Mouse (Mus musculus) forebrain, postnatal 0 days (tissue): Measurements from ENCODE around the gene Tnfsf8. TPM values are rescaled to one million over a fixed set of nuclear protein-coding genes. Genes with fewer than 3 reads are reported as not detected.

Source experiments
- ATAC-seq: fragments of 200-750 bp; cut with Nextera tagmentation; 2 replicates; pipeline ENCODE4 v1.8.0; 2017; ENCODE audit warnings: mild to moderate bottlenecking, moderate library complexity
- DNase-seq: peaks from one replicate; pipeline ENCODE4 v3.0.0-alpha.2; 2015
- H3K27ac ChIP-seq: fragments of 300-500 bp; sonication (generic); 2 replicates; pipeline ENCODE4 v1.5.1; 2014; ENCODE audit warnings: low read depth, mild to moderate bottlenecking, antibody characterized with exemption, low read length, moderate library complexity, mixed read lengths
- H3K27me3 ChIP-seq: fragments of 300-500 bp; sonication (generic); 2 replicates; pipeline ENCODE4 v1.6.1; 2014; ENCODE audit warnings: mild to moderate bottlenecking, low read length, mixed read lengths; ENCODE audit not compliant: insufficient read depth
- H3K36me3 ChIP-seq: fragments of 300-500 bp; sonication (generic); 2 replicates; pipeline ENCODE4 v1.6.1; 2014; ENCODE audit warnings: mild to moderate bottlenecking, moderate library complexity; ENCODE audit not compliant: insufficient read depth
- H3K4me1 ChIP-seq: fragments of 300-500 bp; sonication (generic); 2 replicates; pipeline ENCODE4 v1.6.1; 2014; ENCODE audit warnings: antibody characterized with exemption; ENCODE audit not compliant: insufficient read depth
- H3K4me2 ChIP-seq: fragments of 300-500 bp; sonication (generic); 2 replicates; pipeline ENCODE4 v1.6.1; 2014; ENCODE audit warnings: low read depth, mild to moderate bottlenecking, moderate library complexity
- H3K4me3 ChIP-seq: fragments of 300-500 bp; sonication (generic); 2 replicates; pipeline ENCODE4 v1.5.1; 2014; ENCODE audit warnings: low read depth, low read length, mixed read lengths
- H3K9ac ChIP-seq: fragments of 300-500 bp; sonication (generic); 2 replicates; pipeline ENCODE4 v1.6.1; 2014; ENCODE audit warnings: mild to moderate bottlenecking
- H3K9me3 ChIP-seq: fragments of 300-500 bp; sonication (generic); 2 replicates; pipeline ENCODE4 v1.6.1; 2016; ENCODE audit warnings: low read length
- CTCF ChIP-seq: sonication (generic); IDR thresholded peaks from 2 replicates; pipeline ENCODE4 v1.5.1; 2016; ENCODE audit warnings: antibody characterized with exemption, control low read depth, low read depth
- WGBS: fragments of 180-500 bp; shearing (Covaris S2); extraction: QIAGEN DNeasy Blood & Tissue Kit; methylation state at CpG from one replicate; pipeline ENCODE4 v1.1.7; 2014; 5-methylcytosine and 5-hydroxymethylcytosine counted together
- polyA plus RNA-seq: library from polyadenylated mRNA; unstranded; fragments of >200 nt; fragmentation: Nextera tagmentation; extraction: Ambion mirVana; gene quantifications from 2 replicates; pipeline ENCODE4 v1.2.1, GENCODE M21; 2015
- total RNA-seq: library from RNA; depleted of rRNA; stranded (reverse); fragments of >200 nt; gene quantifications from 2 replicates; pipeline ENCODE4 v1.2.3, GENCODE M21; 2014

Gene Tnfsf8
- total and polyA plus RNA-seq, 2 experiments from 2014 or later, result 0.04 TPM; not detected in 1

GRCm38 (mm10) chr4:63876720-63877119 lies 15.6 kb upstream of the Tnfsf8 start:
- no peak overlapping the region for H3K27ac ChIP-seq
- 84% methylated on average over 2 of the region's 2 CpGs for WGBS
- no peak for DNase-seq
- H3K9ac ChIP-seq, result no peak overlapping the region
- no peak for ATAC-seq
- H3K4me1 ChIP-seq, result no peaks in the 10 kb centered on the region
- no peak overlapping the region for H3K4me2 ChIP-seq
- no peak overlapping the region for H3K4me3 ChIP-seq
- no peaks in the 10 kb centered on the region for H3K27me3 ChIP-seq
- TF ChIP-seq CTCF, result no peak
- no peaks in the 10 kb centered on the region for H3K36me3 ChIP-seq
- no peaks in the 10 kb centered on the region for H3K9me3 ChIP-seq

DNA sequence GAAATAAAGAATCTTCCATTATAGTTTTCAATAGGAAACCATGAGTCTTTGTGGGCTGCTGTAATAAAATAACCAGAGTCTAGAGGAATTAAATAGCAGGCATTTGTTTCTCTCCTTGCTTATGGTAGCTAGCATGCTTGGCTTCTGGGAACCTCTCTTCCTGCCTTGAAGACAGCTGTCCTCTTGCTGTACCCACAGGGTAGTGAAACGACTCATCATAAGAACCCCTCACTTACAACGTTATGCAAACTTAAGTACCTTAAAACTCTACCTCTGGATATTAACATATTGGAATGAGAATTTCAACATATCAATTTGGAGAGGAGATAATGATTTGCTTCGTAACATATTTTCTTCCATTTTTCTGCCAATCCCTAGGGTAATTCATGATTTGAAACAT lies 14.3 kb upstream of the Tnfsf8 start:
- no peak for ATAC-seq
- no peak overlapping the region for H3K27ac ChIP-seq
- DNase-seq, result no peak
- WGBS, result 91% methylated on average over 3 of the region's 3 CpGs
- H3K9me3 ChIP-seq, result no peaks in the 10 kb centered on the region
- H3K4me2 ChIP-seq, result no peak overlapping the region
- H3K4me1 ChIP-seq, result no peaks in the 10 kb centered on the region
- no peak overlapping the region for H3K9ac ChIP-seq
- H3K4me3 ChIP-seq, result no peak overlapping the region
- no peaks in the 10 kb centered on the region for H3K36me3 ChIP-seq
- no peaks in the 10 kb centered on the region for H3K27me3 ChIP-seq
- TF ChIP-seq CTCF, result no peak

- DNase-seq (no peak), ATAC-seq (no peak)
- H3K9ac ChIP-seq, result no peak overlapping the region
- H3K27ac ChIP-seq, result no peak overlapping the region
- no peak overlapping the region for H3K4me2 ChIP-seq
- no peak for TF ChIP-seq CTCF
- H3K9me3 ChIP-seq, result no peaks in the 10 kb centered on the region
- no peaks in the 10 kb centered on the region for H3K4me1 ChIP-seq
- H3K27me3 ChIP-seq, result no peaks in the 10 kb centered on the region
- H3K36me3 ChIP-seq, result no peaks in the 10 kb centered on the region
- H3K4me3 ChIP-seq, result no peak overlapping the region
- 97% methylated on average over 1 of the region's 1 CpGs for WGBS
These were observed 9.5 kb upstream of the Tnfsf8 start for GRCm38 (mm10) chr4:63870678-63871077.

- no peak for TF ChIP-seq CTCF
- Histone ChIP-seq H3K4me3 (no peak overlapping the region), H3K9ac (no peak overlapping the region), H3K27ac (no peak overlapping the region), H3K4me1 (no peaks in the 10 kb centered on the region), H3K4me2 (no peak overlapping the region), H3K27me3 (no peaks in the 10 kb centered on the region), H3K9me3 (no peaks in the 10 kb centered on the region), H3K36me3 (no peaks in the 10 kb centered on the region)
- WGBS, result 78% methylated on average over 2 of the region's 2 CpGs
- ATAC-seq, result no peak
- no peak for DNase-seq
These were observed 7.6 kb upstream of the Tnfsf8 start for GRCm38 (mm10) chr4:63868770-63869169.

DNA sequence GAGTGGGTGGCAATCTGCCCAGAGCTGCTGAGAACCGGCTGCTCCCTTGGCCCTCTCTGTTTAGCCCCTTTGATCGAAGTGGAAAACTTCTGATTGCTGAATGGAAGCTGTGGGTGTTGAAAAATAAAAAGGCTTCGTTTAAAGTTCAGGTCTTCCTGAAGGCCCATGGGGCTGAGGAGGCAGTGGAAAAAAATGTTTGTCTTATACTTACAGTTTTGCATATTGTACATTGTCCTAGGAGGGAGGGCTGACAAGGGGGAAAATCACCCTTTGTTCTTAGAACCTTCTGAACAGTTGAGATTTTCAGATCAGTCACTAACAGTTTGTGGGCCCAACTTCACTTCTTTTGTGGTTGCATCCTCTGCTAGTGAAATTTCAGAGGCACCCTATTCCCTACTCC lies 1.8 kb upstream of the Tnfsf8 start:
- no peaks in the 10 kb centered on the region for H3K27me3 ChIP-seq
- H3K4me2 ChIP-seq, result no peak overlapping the region
- no peak for ATAC-seq
- no peaks in the 10 kb centered on the region for H3K9me3 ChIP-seq
- no peak overlapping the region for H3K9ac ChIP-seq
- H3K27ac ChIP-seq, result no peak overlapping the region
- no peak for DNase-seq
- no peaks in the 10 kb centered on the region for H3K4me1 ChIP-seq
- 42% methylated on average over 3 of the region's 3 CpGs for WGBS
- no peak for TF ChIP-seq CTCF
- no peaks in the 10 kb centered on the region for H3K36me3 ChIP-seq
- no peak overlapping the region for H3K4me3 ChIP-seq

DNA sequence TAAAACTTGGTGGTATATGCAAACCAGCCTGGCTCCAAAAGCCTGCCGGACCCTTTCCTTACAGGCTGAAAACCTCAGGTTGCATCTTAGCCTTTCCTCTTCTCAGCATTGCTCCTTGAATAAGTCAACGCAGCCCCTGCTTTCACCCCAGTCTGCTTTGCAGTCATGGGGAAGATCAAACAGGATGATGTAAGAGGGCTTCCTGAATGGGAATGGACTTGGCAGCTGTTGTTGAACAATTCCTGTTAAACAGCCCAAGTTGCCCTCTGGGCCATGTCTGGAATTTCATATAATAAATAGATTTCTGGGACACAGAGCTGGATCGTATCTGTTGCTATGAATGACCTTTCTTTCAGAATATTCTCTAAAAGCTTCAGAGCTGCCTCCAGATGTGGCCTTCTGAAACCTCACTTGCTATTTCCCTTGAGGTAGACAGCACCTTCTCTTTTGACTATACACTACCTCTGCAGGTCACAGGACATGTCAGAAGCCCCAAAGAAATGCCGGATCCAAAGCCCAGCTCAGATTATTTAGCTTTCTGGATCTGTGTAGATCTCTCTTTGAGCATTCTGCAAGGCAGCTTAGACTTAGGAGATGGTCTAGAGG lies 1.0 kb upstream of the Tnfsf8 start:
- WGBS, result 62% methylated on average over 4 of the region's 4 CpGs
- H3K27ac ChIP-seq, result no peak overlapping the region
- DNase-seq (no peak), ATAC-seq (no peak)
- no peak overlapping the region for H3K4me3 ChIP-seq
- no peak overlapping the region for H3K4me2 ChIP-seq
- H3K9ac ChIP-seq, result no peak overlapping the region
- H3K36me3 ChIP-seq, result no peaks in the 10 kb centered on the region
- no peak for TF ChIP-seq CTCF
- H3K4me1 ChIP-seq, result no peaks in the 10 kb centered on the region
- no peaks in the 10 kb centered on the region for H3K9me3 ChIP-seq
- no peaks in the 10 kb centered on the region for H3K27me3 ChIP-seq

DNA sequence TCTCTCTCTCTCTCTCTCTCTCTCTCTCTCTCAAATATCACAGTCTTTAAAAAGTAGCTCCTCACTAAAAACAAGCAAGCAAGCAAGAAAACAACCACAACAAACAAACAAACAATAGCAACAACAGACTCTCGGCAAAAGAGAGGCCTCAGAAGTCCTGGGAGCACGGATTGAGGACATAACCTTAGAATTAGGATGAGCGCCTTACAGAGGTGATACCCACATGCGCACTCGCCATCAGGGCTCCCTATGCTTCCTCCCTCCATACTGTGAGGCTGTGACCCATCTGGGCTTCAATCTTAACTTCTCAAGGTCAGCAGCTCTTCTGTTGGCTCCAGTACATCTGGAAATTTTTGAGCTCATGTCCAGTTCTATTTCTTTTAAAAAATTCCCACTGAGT lies 911 bp downstream of the Tnfsf8 start:
- Histone ChIP-seq H3K4me1 (no peaks in the 10 kb centered on the region), H3K27ac (no peak overlapping the region), H3K27me3 (no peaks in the 10 kb centered on the region), H3K4me3 (no peak overlapping the region), H3K9ac (no peak overlapping the region), H3K36me3 (no peaks in the 10 kb centered on the region), H3K4me2 (no peak overlapping the region), H3K9me3 (no peaks in the 10 kb centered on the region)
- no peak for ATAC-seq
- 86% methylated on average over 5 of the region's 5 CpGs for WGBS
- no peak for TF ChIP-seq CTCF
- no peak for DNase-seq
